Mouse (Mus musculus) layer of hippocampus, adult 2 months (tissue): ENCODE results near the gene Rnf208. TPM values are rescaled to one million over a fixed set of nuclear protein-coding genes. Genes with fewer than 3 reads are reported as not detected.
"Not testable (repeated sequence)": the region's sequence is repeated elsewhere in the genome, so short reads cannot be mapped to it uniquely, and the experiment has no call there.

ENCODE experiments used
- DNase-seq, 2 experiments: peaks; one replicate each; pipeline ENCODE4 v3.0.0; 2022; ENCODE audit warnings: low spot score in 2 of 2
- H3K27ac ChIP-seq: fragments of 200-600 bp; 2 replicates; pipeline ENCODE4 v1.8.1; 2022
- H3K4me3 ChIP-seq: fragments of 200-600 bp; 2 replicates; pipeline ENCODE4 v1.8.1; 2022; ENCODE audit warnings: mild to moderate bottlenecking
- CTCF ChIP-seq: fragments of 200-600 bp; conservative IDR thresholded peaks from 2 replicates; pipeline ENCODE4 v1.8.1; 2022; ENCODE audit warnings: antibody characterized with exemption, mild to moderate bottlenecking, moderate library complexity
- total RNA-seq, 2 experiments: library from RNA; stranded (reverse); gene quantifications; 2 replicates each; pipeline ENCODE4 v1.2.3; 2021

The Rnf208 gene
- total RNA-seq, 2 experiments from 2014 or later = 228 to 232 TPM

- H3K27ac ChIP-seq = no peak overlapping the region
- no peak for DNase-seq
- H3K4me3 ChIP-seq = peak overlapping the region; percentile 70
- no peak for TF ChIP-seq CTCF
These were observed 648 bp upstream of the Rnf208 start for GRCm38 (mm10) chr2:25241438-25241775.

- no peak for DNase-seq
- no peak for TF ChIP-seq CTCF
- Histone ChIP-seq H3K4me3 (peak overlapping the region; percentile 70), H3K27ac (peak overlapping the region; percentile 93; the same call in 1 of the 2 replicates)
These were observed 1.3 kb downstream of the Rnf208 start for GRCm38 (mm10) chr2:25243342-25243741.

DNA sequence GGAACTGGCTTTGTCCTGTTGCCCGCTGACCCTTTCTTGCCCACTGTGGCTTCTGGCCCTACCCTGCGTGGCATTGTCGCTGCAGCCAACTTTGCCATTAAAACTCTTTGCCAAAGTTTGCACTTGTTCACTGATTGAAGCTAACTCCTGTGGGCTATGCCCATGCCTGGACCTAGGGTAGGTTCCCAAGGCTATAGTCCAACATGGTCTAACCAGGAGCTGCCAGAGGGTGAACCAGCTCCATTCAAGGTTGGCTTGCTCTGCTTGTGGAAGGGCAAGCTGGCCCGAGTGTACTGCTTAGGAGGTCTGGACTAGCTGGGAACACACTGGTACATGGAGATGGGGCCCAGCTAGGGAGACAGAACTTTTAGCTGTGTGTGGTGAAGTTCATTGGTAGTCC is 2.1 kb downstream of the Rnf208 start:
- Histone ChIP-seq H3K27ac (no peak overlapping the region), H3K4me3 (no peak overlapping the region)
- no peak for DNase-seq
- no peak for TF ChIP-seq CTCF

DNA sequence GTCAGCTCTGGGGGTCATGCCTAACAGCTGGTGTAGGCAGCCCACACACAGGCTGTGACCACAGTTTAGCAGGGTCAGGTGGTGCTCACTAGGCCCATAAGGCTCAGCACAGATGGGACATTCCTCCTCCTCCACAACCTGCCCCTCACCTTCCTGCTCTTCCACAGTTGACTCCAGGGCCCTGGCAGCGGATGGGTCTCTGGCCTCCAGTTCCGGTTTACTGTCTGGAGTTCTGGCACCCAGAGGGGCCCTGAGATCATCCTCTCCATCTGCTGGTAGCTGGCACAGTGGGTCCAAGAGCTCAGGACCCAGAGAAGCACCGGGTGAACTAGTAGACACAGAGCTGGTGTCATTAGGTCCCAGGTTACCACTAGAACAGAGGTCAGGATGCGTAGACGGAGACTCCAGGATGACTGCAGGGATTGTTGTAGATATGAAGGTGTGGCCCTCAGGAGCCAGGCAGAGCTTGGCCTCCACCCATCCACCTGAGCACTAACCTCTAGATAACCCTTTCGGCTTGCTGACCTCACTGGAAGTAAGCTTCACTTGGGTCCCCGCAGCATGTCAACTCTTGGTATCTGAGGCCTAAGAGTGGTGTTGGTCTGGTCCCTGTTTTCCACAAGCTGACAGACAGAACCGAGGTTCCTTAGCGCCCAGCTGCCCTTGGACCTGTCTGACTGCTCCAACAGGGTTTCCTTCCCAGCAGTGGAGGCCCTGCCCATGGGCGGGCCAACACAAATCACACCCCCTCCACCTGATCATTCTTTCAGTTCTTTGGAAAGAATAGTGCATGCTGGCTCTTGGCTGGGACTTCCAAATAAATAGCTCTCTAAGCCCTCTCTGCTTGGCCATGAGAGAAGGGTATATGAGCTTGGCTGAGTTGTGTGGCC is 4.4 kb downstream of the Rnf208 start, which contains the start of gene AL732309.1:
Gene AL732309.1, minus strand, starts transcription at position 681 of the 890 bp plus-strand sequence.
- no peak for DNase-seq
- H3K27ac ChIP-seq = no peak within 1 kb of the TSS
- no peak for TF ChIP-seq CTCF
- H3K4me3 ChIP-seq = no peak within 1 kb of the TSS

GRCm38 (mm10) chr2:25252331-25252730 is 10.3 kb downstream of the Rnf208 start:
- peak; percentile 62 for TF ChIP-seq CTCF
- no peak for DNase-seq

DNA sequence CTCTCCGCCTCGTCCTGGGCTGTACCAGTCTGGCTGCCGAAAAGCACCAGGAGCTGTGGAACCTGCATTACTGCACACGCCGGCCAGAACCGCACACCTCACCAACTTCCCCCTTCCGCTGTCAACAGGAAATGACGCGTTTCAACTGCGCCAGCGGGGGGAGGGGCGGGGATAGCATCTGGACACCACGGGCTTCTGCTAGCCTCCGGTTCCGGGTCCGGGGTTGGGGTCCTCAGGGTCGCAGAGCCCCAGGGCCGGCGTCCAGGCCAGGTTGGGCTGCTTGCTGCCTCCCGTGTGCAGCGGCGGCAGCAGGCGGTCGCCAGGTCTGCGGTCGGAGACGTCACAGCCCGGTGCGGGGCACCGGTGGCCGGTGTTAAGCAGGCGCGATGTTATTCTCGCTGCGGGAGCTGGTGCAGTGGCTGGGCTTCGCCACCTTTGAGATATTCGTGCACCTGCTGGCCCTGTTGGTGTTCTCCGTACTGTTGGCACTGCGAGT is 13.3 kb downstream of the Rnf208 start, which contains the start of gene Tmem203:
Gene Tmem203, plus strand, starts transcription at position 156 of the 496 bp plus-strand sequence.
- TF ChIP-seq CTCF = no peak
- DNase-seq = peak; percentile 86 to 87
- H3K4me3 ChIP-seq = peak within 1 kb of the TSS; percentile 89
- peak within 1 kb of the TSS; percentile 98 for H3K27ac ChIP-seq

More at GRCm38 (mm10) chr2:25252331-25252730, 10.3 kb downstream of the Rnf208 start:
- Histone ChIP-seq H3K4me3 (no peak overlapping the region), H3K27ac (no peak overlapping the region)

- peak in 1 of 2 experiments; percentile 47 for DNase-seq
- peak; percentile 67 for TF ChIP-seq CTCF
- H3K4me3 ChIP-seq = peak overlapping the region; percentile 89
- peak overlapping the region; percentile 98 for H3K27ac ChIP-seq
These were observed 14.5 kb downstream of the Rnf208 start for GRCm38 (mm10) chr2:25256443-25257109.

GRCm38 (mm10) chr2:25257250-25257649 is 15.2 kb downstream of the Rnf208 start:
- DNase-seq, H3K27ac ChIP-seq: not testable (repeated sequence)
- peak overlapping the region; percentile 3; the same call in 1 of the 2 replicates for H3K4me3 ChIP-seq

GRCm38 (mm10) chr2:25258887-25259286 is 16.8 kb downstream of the Rnf208 start:
- DNase-seq = no peak
- Histone ChIP-seq H3K4me3 (no peak overlapping the region), H3K27ac (no peak overlapping the region)
- TF ChIP-seq CTCF = peak; percentile 72

DNA sequence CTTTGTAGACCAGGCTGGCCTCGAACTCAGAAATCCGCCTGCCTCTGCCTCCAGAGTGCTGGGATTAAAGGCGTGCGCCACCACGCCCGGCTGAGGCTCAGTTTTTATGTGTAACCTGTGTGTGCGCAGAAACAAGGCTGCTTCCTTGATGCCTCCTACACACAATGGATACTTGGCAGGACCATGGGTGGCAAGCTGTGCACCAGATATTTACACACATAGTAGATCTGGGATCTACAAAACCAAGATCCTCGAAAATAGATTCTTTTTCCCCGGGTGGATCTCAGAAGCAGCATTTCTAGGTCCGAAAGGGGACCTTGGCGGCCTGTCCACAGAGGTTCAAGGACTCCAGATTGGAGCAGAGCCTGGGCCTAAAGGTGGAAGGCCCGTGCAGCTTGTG is 19.8 kb downstream of the Rnf208 start:
- TF ChIP-seq CTCF = no peak
- H3K4me3 ChIP-seq = peak overlapping the region; percentile 95
- no peak for DNase-seq
- H3K27ac ChIP-seq = peak overlapping the region; percentile 95

DNA sequence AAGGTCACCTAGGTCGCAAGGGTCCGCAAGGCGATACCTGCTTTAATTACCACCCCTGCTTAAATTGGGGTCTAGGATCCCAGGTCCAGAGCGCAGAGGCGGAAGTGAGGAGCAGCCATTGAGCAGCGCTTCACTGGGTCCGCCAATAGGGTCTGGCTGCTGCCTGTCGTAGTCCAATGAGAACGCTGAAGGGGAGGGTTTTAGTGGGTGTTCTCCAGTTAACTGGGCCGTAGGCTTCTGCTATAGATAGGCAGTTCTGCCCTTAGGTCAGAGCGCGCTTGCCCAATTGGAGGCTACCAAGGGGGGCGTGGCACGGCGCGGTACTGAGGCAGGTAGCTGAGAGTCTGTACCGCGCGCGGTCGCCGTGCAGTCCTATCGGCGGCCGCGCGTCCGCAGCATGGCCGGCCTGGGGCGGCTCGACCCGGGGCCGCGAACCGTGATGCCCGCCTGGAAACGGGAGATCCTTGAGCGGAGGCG is 20.3 kb downstream of the Rnf208 start, which contains the start of gene Tprn:
Gene Tprn, plus strand, starts transcription at position 328 of the 477 bp plus-strand sequence.
- Histone ChIP-seq H3K4me3 (peak within 1 kb of the TSS; percentile 95), H3K27ac (peak within 1 kb of the TSS; percentile 95)
- peak; percentile 91 to 97 for DNase-seq
- peak; percentile 49 for TF ChIP-seq CTCF

- Histone ChIP-seq H3K4me3 (peak overlapping the region; percentile 95), H3K27ac (peak overlapping the region; percentile 88)
- no peak for DNase-seq
- no peak for TF ChIP-seq CTCF
These were observed 21.0 kb downstream of the Rnf208 start for GRCm38 (mm10) chr2:25262795-25263622.
